Mouse (Mus musculus) urinary bladder, postnatal 25 days (tissue): ENCODE measurements at regions not wholly inside any gene's neighbourhood (a gene's known extent, or its start where the extent isn't known, plus 50 kb on each side); places are given as distances from the start of the nearest gene placed in this dataset.

Source experiments
- DNase-seq: peaks from one replicate; pipeline ENCODE4 v3.0.0; 2022; ENCODE audit warnings: low spot score

DNA sequence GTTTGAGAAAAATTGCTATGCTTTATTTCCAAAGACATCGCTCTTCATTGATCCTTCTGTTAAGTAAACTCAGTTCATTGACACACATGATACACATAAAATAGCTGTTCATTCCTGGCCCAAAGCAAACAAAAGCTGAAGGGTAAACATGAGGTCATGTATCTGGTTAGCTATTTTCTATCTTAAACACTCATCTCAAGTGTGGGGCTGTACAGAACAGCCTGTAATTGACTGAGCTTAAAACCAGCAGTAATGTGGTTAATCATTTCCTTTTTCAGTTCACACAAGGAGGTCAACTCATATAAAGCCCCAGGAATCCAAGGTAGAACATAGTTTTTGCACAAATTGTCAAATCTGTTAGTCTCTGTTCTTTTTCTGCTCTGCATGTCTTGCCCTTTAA, 94.5 kb downstream of the Cldn17 start:
- DNase-seq: no peak

DNA sequence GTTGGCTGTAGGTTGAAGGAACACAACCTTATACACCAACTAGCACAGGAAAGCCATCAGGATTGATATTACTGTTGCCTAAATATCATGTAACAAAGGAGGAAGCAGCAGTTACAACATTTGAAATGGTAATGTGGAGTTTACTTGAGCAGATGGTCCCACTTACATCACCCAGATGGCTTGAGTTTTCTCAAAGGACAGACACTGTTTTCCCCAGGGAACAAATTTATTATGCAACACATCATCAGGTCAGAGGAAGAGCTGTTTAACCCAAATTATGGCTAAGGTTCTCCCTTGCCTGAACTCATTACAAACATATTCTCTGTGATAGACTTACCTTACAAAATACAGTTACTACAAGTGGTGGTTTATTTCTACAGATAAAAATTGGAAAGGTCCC, 98.6 kb downstream of the Cldn17 start:
- no peak for DNase-seq

DNA sequence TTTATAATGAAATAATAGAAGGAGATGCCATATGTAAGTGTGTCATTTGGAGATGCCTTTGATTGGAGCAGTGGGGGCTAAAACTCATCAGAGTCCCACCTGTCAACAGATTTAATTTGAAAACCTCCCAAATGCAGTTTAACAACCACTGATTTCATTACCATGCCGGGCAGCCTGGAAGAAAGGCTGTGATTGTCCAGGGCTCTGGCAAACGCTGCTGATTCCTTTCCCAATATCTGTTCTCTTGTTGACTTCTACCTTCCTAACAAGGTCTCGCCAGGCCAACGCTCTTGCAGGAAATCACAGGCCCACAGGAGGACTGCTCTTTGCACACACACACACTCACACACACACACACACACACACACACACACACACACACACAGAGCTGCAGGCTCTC, 102.4 kb downstream of the Cldn17 start:
- DNase-seq: no peak

- DNase-seq: no peak
Measured at GRCm38 (mm10) chr16:88399881-88400280, 106.9 kb downstream of the Cldn17 start.

GRCm38 (mm10) chr16:88392764-88393163, 102.7 kb upstream of the Grik1 start:
- DNase-seq: no peak

- no peak for DNase-seq
Measured at GRCm38 (mm10) chr16:88381605-88382279, 91.7 kb upstream of the Grik1 start.

DNA sequence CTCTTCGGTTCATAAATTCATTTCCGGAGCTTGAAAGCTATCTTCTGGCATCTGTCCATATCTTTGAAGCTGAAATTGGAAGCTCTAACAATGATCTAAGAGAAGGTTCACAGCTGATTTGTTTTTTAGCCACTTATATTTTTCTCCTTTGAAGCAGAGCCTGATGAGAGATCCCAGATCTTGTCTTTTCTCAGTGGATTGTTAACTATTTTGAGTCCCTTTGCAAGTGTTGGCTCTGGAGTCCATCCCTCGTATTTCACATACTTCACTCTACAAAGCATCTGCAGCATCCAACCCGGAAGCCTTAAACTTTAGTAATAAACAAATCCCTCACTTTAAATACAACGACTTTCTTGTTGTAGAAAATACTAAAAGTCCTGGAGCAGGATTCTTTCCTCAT, 85.6 kb upstream of the Grik1 start:
- no peak for DNase-seq

GRCm38 (mm10) chr16:88374612-88375011, 84.5 kb upstream of the Grik1 start:
- DNase-seq: no peak

DNA sequence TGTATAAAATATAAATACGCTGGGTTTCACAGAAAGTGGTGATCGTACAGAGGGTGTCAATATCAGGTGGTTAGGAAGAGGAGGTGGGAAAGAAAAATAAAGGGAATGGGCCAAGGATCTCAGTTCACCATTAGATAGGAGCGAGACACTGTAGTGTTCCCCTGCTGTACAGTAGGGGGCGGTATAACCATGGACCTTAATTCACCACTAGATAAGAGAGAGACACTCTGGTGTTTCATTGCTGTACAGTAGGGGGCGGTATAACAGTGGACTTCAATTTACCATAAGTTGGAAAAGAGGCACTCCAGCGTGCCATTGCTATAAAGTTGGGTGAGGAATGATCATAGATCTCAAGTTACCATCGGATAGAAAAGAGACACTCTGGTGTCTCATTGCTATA, 82.0 kb upstream of the Grik1 start:
- peak; percentile 16 for DNase-seq

DNA sequence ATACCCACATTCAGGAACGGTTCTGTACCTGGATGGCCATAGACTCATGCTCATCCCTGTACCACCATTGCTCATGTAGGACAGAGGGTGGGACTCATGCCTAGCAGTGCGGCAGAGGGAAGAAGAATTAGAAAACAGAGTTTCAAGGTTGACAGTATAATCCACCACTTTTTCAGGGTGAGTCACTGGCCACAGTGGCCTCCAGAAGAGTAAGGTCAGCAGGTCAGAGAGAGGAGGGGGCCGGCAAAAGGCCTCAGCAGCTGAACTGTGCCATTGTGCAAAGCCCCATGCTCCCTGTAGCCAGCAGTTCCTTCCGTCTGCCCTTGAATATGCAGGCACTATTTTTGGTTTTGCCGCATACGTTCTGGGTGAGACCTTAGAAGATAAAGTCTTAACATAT, 78.1 kb upstream of the Grik1 start:
- no peak for DNase-seq

- DNase-seq: no peak
Measured at GRCm38 (mm10) chr16:88367162-88367561, 77.1 kb upstream of the Grik1 start.

DNA sequence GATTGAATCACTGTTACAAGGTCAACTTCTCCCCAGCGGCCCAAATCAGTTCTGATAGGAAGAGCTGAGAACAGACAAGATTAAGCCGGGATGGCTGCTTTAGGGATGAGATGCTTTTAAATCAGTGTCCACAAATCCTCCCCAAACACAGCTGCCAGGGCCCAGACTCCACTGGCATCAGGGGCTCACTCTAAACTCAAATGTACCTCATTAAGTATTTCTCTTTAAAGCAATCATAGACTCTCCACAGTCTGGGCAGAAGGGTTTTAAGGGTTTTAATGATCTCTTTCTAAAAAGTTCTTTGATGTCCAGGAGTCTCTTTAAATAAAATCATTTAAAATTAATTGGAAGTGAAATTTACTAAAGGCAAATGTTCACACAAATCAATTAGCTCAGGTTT, 70.0 kb upstream of the Grik1 start:
- DNase-seq: no peak
